Mouse (Mus musculus): ENCODE measurements around the gene A630001G21Rik. TPM values are rescaled to one million over a fixed set of nuclear protein-coding genes. Genes with fewer than 3 reads are reported as not detected.

The A630001G21Rik gene
- total RNA-seq, 1 experiment: 0.76 TPM

DNA sequence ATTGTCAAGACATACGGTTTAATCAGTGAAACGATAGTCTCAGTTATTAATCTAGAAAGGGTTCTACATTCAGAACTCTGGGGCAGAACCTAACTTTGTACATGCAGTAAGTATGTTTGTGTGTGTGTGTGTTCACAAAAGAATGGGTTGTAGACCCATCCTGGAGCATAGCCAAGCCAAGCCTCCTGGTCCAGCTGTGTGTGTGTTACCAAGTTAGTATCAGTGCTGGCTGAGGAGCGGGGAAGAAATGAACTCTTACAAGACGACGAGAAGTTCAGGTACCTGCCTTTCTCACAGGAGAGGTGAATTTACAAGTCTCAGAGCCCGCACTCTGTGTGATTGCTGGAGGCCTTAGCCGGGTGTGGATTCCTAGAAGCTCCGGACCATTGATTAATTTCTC is 26.1 kb upstream of the A630001G21Rik start:
- no peak overlapping the region for H3K9ac ChIP-seq (ENCODE audit: insufficient read depth, low read depth, low read length, poor library complexity, severe bottlenecking)
- H3K9me3 ChIP-seq (ENCODE audit: control insufficient read depth, insufficient read depth, low read depth, low read length): no peaks in the 10 kb centered on the region
- no peak overlapping the region for H3K27ac ChIP-seq (ENCODE audit: insufficient read depth, low read depth, low read length, poor library complexity, severe bottlenecking)
- H3K4me3 ChIP-seq (ENCODE audit: insufficient read depth in 1 of 2, low read depth in 1 of 2, low read length in 2 of 2, poor library complexity in 1 of 2, severe bottlenecking in 1 of 2): no peak overlapping the region
- H3K4me1 ChIP-seq (ENCODE audit: control insufficient read depth in 2 of 2, insufficient read depth in 2 of 2, low read length in 2 of 2, poor library complexity in 1 of 2): 0 out of 4 replicates have a peak, but pooled peaks cover 0 to 4% of the 10 kb centered on the region in 2 experiments
- in situ Hi-C loops (cut with MboI; ENCODE audit: low sequenced_read_pairs in 2 of 2, unreplicated experiment in 2 of 2): no loop called here
- DNase-seq (ENCODE audit: low read depth, low spot score): no peak
- TF ChIP-seq CHD2 (IDR thresholded peaks at IDR 0.05; ENCODE audit: low read depth, low read length): no peak
- no peak for TF ChIP-seq MAFK (IDR thresholded peaks at IDR 0.05; ENCODE audit: insufficient read depth, low read depth, low read length)
- TF ChIP-seq HCFC1 (IDR thresholded peaks at IDR 0.05; ENCODE audit: borderline replicate concordance, insufficient read depth, low read length): no peak
- TF ChIP-seq ZC3H11A (IDR thresholded peaks at IDR 0.05; ENCODE audit: borderline replicate concordance, low read depth, low read length): no peak
- no peak for TF ChIP-seq ZNF384 (IDR thresholded peaks at IDR 0.05; ENCODE audit: low read depth, low read length)
- H3K36me3 ChIP-seq (ENCODE audit: control insufficient read depth, insufficient read depth, low read length, poor library complexity, severe bottlenecking): no peaks in the 10 kb centered on the region

DNA sequence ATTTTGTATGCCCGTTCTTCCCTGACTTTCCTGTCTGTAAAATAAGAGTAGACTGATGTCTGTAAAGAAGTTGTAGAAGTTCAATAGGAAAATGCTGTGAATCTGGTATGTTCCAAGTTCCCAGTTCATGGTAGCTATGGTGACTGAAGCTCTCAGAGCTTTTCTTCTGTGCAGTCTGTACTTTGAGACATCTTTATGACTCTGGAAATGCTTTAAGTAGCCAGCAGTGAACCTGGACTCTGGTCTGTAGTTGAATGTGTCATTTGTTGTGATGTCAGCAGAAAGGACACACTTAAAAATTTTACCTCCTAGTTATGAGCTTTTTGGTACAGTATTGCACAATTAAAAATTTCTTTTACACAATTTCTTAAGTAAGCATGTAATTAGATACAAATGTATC is 24.1 kb upstream of the A630001G21Rik start:
- DNase-seq (ENCODE audit: low read depth, low spot score): no peak
- Histone ChIP-seq H3K27ac (ENCODE audit: insufficient read depth, low read depth, low read length, poor library complexity, severe bottlenecking) (no peak overlapping the region), H3K9me3 (ENCODE audit: control insufficient read depth, insufficient read depth, low read depth, low read length) (no peaks in the 10 kb centered on the region), H3K4me1 (ENCODE audit: control insufficient read depth in 2 of 2, insufficient read depth in 2 of 2, low read length in 2 of 2, poor library complexity in 1 of 2) (0 out of 4 replicates have a peak, but pooled peaks cover 0 to 2% of the 10 kb centered on the region in 2 experiments), H3K36me3 (ENCODE audit: control insufficient read depth, insufficient read depth, low read length, poor library complexity, severe bottlenecking) (no peaks in the 10 kb centered on the region), H3K4me3 (ENCODE audit: insufficient read depth in 1 of 2, low read depth in 1 of 2, low read length in 2 of 2, poor library complexity in 1 of 2, severe bottlenecking in 1 of 2) (no peak overlapping the region), H3K9ac (ENCODE audit: insufficient read depth, low read depth, low read length, poor library complexity, severe bottlenecking) (no peak overlapping the region)
- in situ Hi-C loops (cut with MboI; ENCODE audit: low sequenced_read_pairs in 2 of 2, unreplicated experiment in 2 of 2): no loop called here
- TF ChIP-seq MAFK (IDR thresholded peaks at IDR 0.05; ENCODE audit: insufficient read depth, low read depth, low read length): no peak

- Histone ChIP-seq H3K9me3 (ENCODE audit: control insufficient read depth, insufficient read depth, low read depth, low read length) (no peaks in the 10 kb centered on the region), H3K36me3 (ENCODE audit: control insufficient read depth, insufficient read depth, low read length, poor library complexity, severe bottlenecking) (peaks cover 2% of the 10 kb centered on the region; the same call in 1 of the 2 replicates), H3K27ac (ENCODE audit: insufficient read depth, low read depth, low read length, poor library complexity, severe bottlenecking) (no peak overlapping the region), H3K4me1 (ENCODE audit: control insufficient read depth in 2 of 2, insufficient read depth in 2 of 2, low read length in 2 of 2, poor library complexity in 1 of 2) (no peaks in the 10 kb centered on the region), H3K9ac (ENCODE audit: insufficient read depth, low read depth, low read length, poor library complexity, severe bottlenecking) (no peak overlapping the region), H3K4me3 (ENCODE audit: insufficient read depth in 1 of 2, low read depth in 1 of 2, low read length in 2 of 2, poor library complexity in 1 of 2, severe bottlenecking in 1 of 2) (no peak overlapping the region)
- in situ Hi-C loops (cut with MboI; ENCODE audit: low sequenced_read_pairs in 2 of 2, unreplicated experiment in 2 of 2): no loop called here
- TF ChIP-seq ZC3H11A (IDR thresholded peaks at IDR 0.05; ENCODE audit: borderline replicate concordance, low read depth, low read length) (no peak), HCFC1 (IDR thresholded peaks at IDR 0.05; ENCODE audit: borderline replicate concordance, insufficient read depth, low read length) (no peak), CHD2 (IDR thresholded peaks at IDR 0.05; ENCODE audit: low read depth, low read length) (no peak), MAFK (IDR thresholded peaks at IDR 0.05; ENCODE audit: insufficient read depth, low read depth, low read length) (no peak), ZNF384 (IDR thresholded peaks at IDR 0.05; ENCODE audit: low read depth, low read length) (no peak)
- no peak for DNase-seq (ENCODE audit: low read depth, low spot score)
These were observed 21.3 kb upstream of the A630001G21Rik start for GRCm38 (mm10) chr1:85799776-85800175.

- DNase-seq (ENCODE audit: low read depth, low spot score): no peak
- in situ Hi-C loops (cut with MboI; ENCODE audit: low sequenced_read_pairs in 2 of 2, unreplicated experiment in 2 of 2): no loop called here
- peaks cover 0 to 2% of the 10 kb centered on the region in 2 experiments; a peak in 1 of 4 replicates for H3K4me1 ChIP-seq (ENCODE audit: control insufficient read depth in 2 of 2, insufficient read depth in 2 of 2, low read length in 2 of 2, poor library complexity in 1 of 2)
- H3K27ac ChIP-seq (ENCODE audit: insufficient read depth, low read depth, low read length, poor library complexity, severe bottlenecking): no peak overlapping the region
- TF ChIP-seq CHD2 (IDR thresholded peaks at IDR 0.05; ENCODE audit: low read depth, low read length): no peak
- TF ChIP-seq MAFK (IDR thresholded peaks at IDR 0.05; ENCODE audit: insufficient read depth, low read depth, low read length): no peak
- no peak for TF ChIP-seq ZNF384 (IDR thresholded peaks at IDR 0.05; ENCODE audit: low read depth, low read length)
- TF ChIP-seq ZC3H11A (IDR thresholded peaks at IDR 0.05; ENCODE audit: borderline replicate concordance, low read depth, low read length): no peak
- no peak for TF ChIP-seq HCFC1 (IDR thresholded peaks at IDR 0.05; ENCODE audit: borderline replicate concordance, insufficient read depth, low read length)
- no peak overlapping the region; a peak in 1 of 4 replicates for H3K4me3 ChIP-seq (ENCODE audit: insufficient read depth in 1 of 2, low read depth in 1 of 2, low read length in 2 of 2, poor library complexity in 1 of 2, severe bottlenecking in 1 of 2)
- H3K9me3 ChIP-seq (ENCODE audit: control insufficient read depth, insufficient read depth, low read depth, low read length): no peaks in the 10 kb centered on the region
- H3K36me3 ChIP-seq (ENCODE audit: control insufficient read depth, insufficient read depth, low read length, poor library complexity, severe bottlenecking): peaks cover 2% of the 10 kb centered on the region; the same call in 1 of the 2 replicates
- H3K9ac ChIP-seq (ENCODE audit: insufficient read depth, low read depth, low read length, poor library complexity, severe bottlenecking): no peak overlapping the region
These were observed 16.8 kb upstream of the A630001G21Rik start for GRCm38 (mm10) chr1:85795196-85795595.
